Mouse (Mus musculus): ENCODE data around the gene Fam57a. TPM values are rescaled to one million over a fixed set of nuclear protein-coding genes. Genes with fewer than 3 reads are reported as not detected.

Gene Fam57a
- polyA plus RNA-seq, 1 experiment: 21.4 TPM

- H3K27me3 ChIP-seq (ENCODE audit: control insufficient read depth, insufficient read depth, insufficient read length): no peaks in the 10 kb centered on the region
- H3K79me3 ChIP-seq (ENCODE audit: low read depth): peaks cover 21% of the 10 kb centered on the region
- peaks cover 35% of the 10 kb centered on the region for H3K79me2 ChIP-seq (ENCODE audit: control insufficient read depth, insufficient read depth)
- peaks cover 22% of the 10 kb centered on the region for H3K36me3 ChIP-seq (ENCODE audit: control insufficient read depth, insufficient read depth)
- TF ChIP-seq MAX (IDR thresholded peaks at IDR 0.05) (peak; percentile 89), CEBPB (IDR thresholded peaks at IDR 0.05; ENCODE audit: low read depth) (no peak)
- H3ac ChIP-seq (ENCODE audit: control insufficient read depth, insufficient read length, low read depth): peak within 1 kb of the TSS; percentile 97
- peak within 1 kb of the TSS; percentile 97 for H3K4me3 ChIP-seq (ENCODE audit: insufficient read depth, poor library complexity, severe bottlenecking)
Observed at GRCm38 (mm10) chr11:76242901-76243810, 63.7 kb downstream of the Fam57a start, which contains the start of the genes Mrm3 and Glod4. Gene Mrm3 (plus strand): TSS chr11:76243715. Gene Glod4 (minus strand): TSS chr11:76243725.

- no peak for TF ChIP-seq CEBPB (IDR thresholded peaks at IDR 0.05; ENCODE audit: low read depth)
- no peak for TF ChIP-seq MYOG (IDR thresholded peaks at IDR 0.05; ENCODE audit: control insufficient read depth, extremely low read depth, insufficient read length)
- TF ChIP-seq USF1 (IDR thresholded peaks at IDR 0.05; ENCODE audit: low read depth): no peak
- no peak for TF ChIP-seq FOSL1 (IDR thresholded peaks at IDR 0.05; ENCODE audit: insufficient read depth, low read length, poor library complexity, severe bottlenecking)
- TF ChIP-seq MYOD1 (IDR thresholded peaks at IDR 0.05; ENCODE audit: control insufficient read depth, insufficient read length, low read depth): no peak
- TF ChIP-seq CTCF (IDR thresholded peaks at IDR 0.05; ENCODE audit: control insufficient read depth, insufficient read depth, insufficient read length): no peak
- no peak for TF ChIP-seq MAX (IDR thresholded peaks at IDR 0.05)
- Histone ChIP-seq H3K27me3 (ENCODE audit: control insufficient read depth, insufficient read depth, insufficient read length) (no peaks in the 10 kb centered on the region), H3K36me3 (ENCODE audit: control insufficient read depth, insufficient read depth) (peaks cover 25% of the 10 kb centered on the region), H3ac (ENCODE audit: control insufficient read depth, insufficient read length, low read depth) (peak overlapping the region; percentile 97), H3K79me2 (ENCODE audit: control insufficient read depth, insufficient read depth) (peaks cover 35% of the 10 kb centered on the region), H3K4me3 (ENCODE audit: insufficient read depth, poor library complexity, severe bottlenecking) (peak overlapping the region; percentile 97), H3K79me3 (ENCODE audit: low read depth) (peaks cover 21% of the 10 kb centered on the region)
Observed at GRCm38 (mm10) chr11:76243811-76244546, 64.5 kb downstream of the Fam57a start.

GRCm38 (mm10) chr11:76246439-76246838 is 67.0 kb downstream of the Fam57a start:
- peaks cover 21% of the 10 kb centered on the region for H3K79me3 ChIP-seq (ENCODE audit: low read depth)
- H3K36me3 ChIP-seq (ENCODE audit: control insufficient read depth, insufficient read depth): peaks cover 50% of the 10 kb centered on the region
- H3ac ChIP-seq (ENCODE audit: control insufficient read depth, insufficient read length, low read depth): no peak overlapping the region
- H3K79me2 ChIP-seq (ENCODE audit: control insufficient read depth, insufficient read depth): peaks cover 35% of the 10 kb centered on the region
- H3K4me3 ChIP-seq (ENCODE audit: insufficient read depth, poor library complexity, severe bottlenecking): no peak overlapping the region
- TF ChIP-seq FOSL1 (IDR thresholded peaks at IDR 0.05; ENCODE audit: insufficient read depth, low read length, poor library complexity, severe bottlenecking) (no peak), USF1 (IDR thresholded peaks at IDR 0.05; ENCODE audit: low read depth) (no peak), CEBPB (IDR thresholded peaks at IDR 0.05; ENCODE audit: low read depth) (no peak), MYOD1 (IDR thresholded peaks at IDR 0.05; ENCODE audit: control insufficient read depth, insufficient read length, low read depth) (no peak), MAX (IDR thresholded peaks at IDR 0.05) (no peak), CTCF (IDR thresholded peaks at IDR 0.05; ENCODE audit: control insufficient read depth, insufficient read depth, insufficient read length) (no peak), MYOG (IDR thresholded peaks at IDR 0.05; ENCODE audit: control insufficient read depth, extremely low read depth, insufficient read length) (no peak)
- H3K27me3 ChIP-seq (ENCODE audit: control insufficient read depth, insufficient read depth, insufficient read length): no peaks in the 10 kb centered on the region

GRCm38 (mm10) chr11:76247239-76247638 is 67.8 kb downstream of the Fam57a start:
- Histone ChIP-seq H3K79me3 (ENCODE audit: low read depth) (peaks cover 21% of the 10 kb centered on the region), H3K79me2 (ENCODE audit: control insufficient read depth, insufficient read depth) (peaks cover 35% of the 10 kb centered on the region), H3ac (ENCODE audit: control insufficient read depth, insufficient read length, low read depth) (no peak overlapping the region), H3K4me3 (ENCODE audit: insufficient read depth, poor library complexity, severe bottlenecking) (no peak overlapping the region), H3K27me3 (ENCODE audit: control insufficient read depth, insufficient read depth, insufficient read length) (no peaks in the 10 kb centered on the region), H3K36me3 (ENCODE audit: control insufficient read depth, insufficient read depth) (peaks cover 52% of the 10 kb centered on the region)
- TF ChIP-seq MYOD1 (IDR thresholded peaks at IDR 0.05; ENCODE audit: control insufficient read depth, insufficient read length, low read depth) (no peak), USF1 (IDR thresholded peaks at IDR 0.05; ENCODE audit: low read depth) (no peak), MAX (IDR thresholded peaks at IDR 0.05) (no peak), MYOG (IDR thresholded peaks at IDR 0.05; ENCODE audit: control insufficient read depth, extremely low read depth, insufficient read length) (no peak), CEBPB (IDR thresholded peaks at IDR 0.05; ENCODE audit: low read depth) (no peak), FOSL1 (IDR thresholded peaks at IDR 0.05; ENCODE audit: insufficient read depth, low read length, poor library complexity, severe bottlenecking) (no peak), CTCF (IDR thresholded peaks at IDR 0.05; ENCODE audit: control insufficient read depth, insufficient read depth, insufficient read length) (no peak)

GRCm38 (mm10) chr11:76252036-76252435 is 72.6 kb downstream of the Fam57a start:
- H3K79me2 ChIP-seq (ENCODE audit: control insufficient read depth, insufficient read depth): no peaks in the 10 kb centered on the region
- no peak overlapping the region for H3ac ChIP-seq (ENCODE audit: control insufficient read depth, insufficient read length, low read depth)
- no peak overlapping the region for H3K4me3 ChIP-seq (ENCODE audit: insufficient read depth, poor library complexity, severe bottlenecking)
- H3K27me3 ChIP-seq (ENCODE audit: control insufficient read depth, insufficient read depth, insufficient read length): no peaks in the 10 kb centered on the region
- peaks cover 48% of the 10 kb centered on the region for H3K36me3 ChIP-seq (ENCODE audit: control insufficient read depth, insufficient read depth)
- TF ChIP-seq FOSL1 (IDR thresholded peaks at IDR 0.05; ENCODE audit: insufficient read depth, low read length, poor library complexity, severe bottlenecking) (no peak), MYOD1 (IDR thresholded peaks at IDR 0.05; ENCODE audit: control insufficient read depth, insufficient read length, low read depth) (no peak), USF1 (IDR thresholded peaks at IDR 0.05; ENCODE audit: low read depth) (no peak), MYOG (IDR thresholded peaks at IDR 0.05; ENCODE audit: control insufficient read depth, extremely low read depth, insufficient read length) (no peak), CEBPB (IDR thresholded peaks at IDR 0.05; ENCODE audit: low read depth) (no peak), CTCF (IDR thresholded peaks at IDR 0.05; ENCODE audit: control insufficient read depth, insufficient read depth, insufficient read length) (no peak), MAX (IDR thresholded peaks at IDR 0.05) (no peak)
- H3K79me3 ChIP-seq (ENCODE audit: low read depth): no peaks in the 10 kb centered on the region
